Comparison of ENCODE assay signal across 18 mouse cellular contexts in genomic region chr5:64269669-64270068, GRCm38 (mm10).
DNase-seq lines count a peak whose midpoint lies in the region; ATAC-seq and TF ChIP-seq lines count a peak whose summit lies in the region.
"Had no signal": no experiment of that assay in that cellular context is flagged by ENCODE, and none has a peak within 500 bp of the region (broad histone marks: within the 10 kb centered on the region; RNA-seq: fewer than 3 reads in every experiment).

No protein-coding gene starts in this region.

- no peak overlapping the region for H3K4me2 ChIP-seq in forebrain, embryonic 11.5 days (ENCODE audit: low read depth, low read length, severe bottlenecking)
- no peak overlapping the region for H3K4me2 ChIP-seq in forebrain, embryonic 15.5 days (replicated peaks)
- H3K4me2 ChIP-seq in lung, embryonic 14.5 days, result no peak overlapping the region
- H3K4me2 ChIP-seq: embryonic facial prominence, embryonic 15.5 days; heart, embryonic 15.5 days; hindbrain, embryonic 14.5 days had no signal

- 17% methylated on average over 7 of the region's 7 CpGs for WGBS in forebrain, embryonic 11.5 days
- WGBS in forebrain, embryonic 15.5 days, result 17% methylated on average over 7 of the region's 7 CpGs
- 40% methylated on average over 7 of the region's 7 CpGs for WGBS in lung, embryonic 14.5 days

- H3K9me3 ChIP-seq in forebrain, embryonic 11.5 days (ENCODE audit: control insufficient read depth, low read length), result no peaks in the 10 kb centered on the region
- no peaks in the 10 kb centered on the region for H3K9me3 ChIP-seq in forebrain, embryonic 15.5 days
- no peaks in the 10 kb centered on the region for H3K9me3 ChIP-seq in lung, embryonic 14.5 days (ENCODE audit: low read depth, low read length)
- H3K9me3 ChIP-seq: embryonic facial prominence, embryonic 15.5 days; heart, embryonic 15.5 days; megakaryocyte, embryonic 14.5 days had no signal

- no peaks in the 10 kb centered on the region for H3K4me1 ChIP-seq in forebrain, embryonic 11.5 days (replicated peaks; ENCODE audit: control insufficient read depth, insufficient read depth, low read length)
- H3K4me1 ChIP-seq in forebrain, embryonic 15.5 days, result 0 out of 2 replicates have a peak, but pooled peaks cover 3% of the 10 kb centered on the region
- H3K4me1 ChIP-seq in lung, embryonic 14.5 days (ENCODE audit: insufficient read depth), result no peaks in the 10 kb centered on the region

- H3K36me3 ChIP-seq in forebrain, embryonic 11.5 days (ENCODE audit: control insufficient read depth, insufficient read depth, low read length), result no peaks in the 10 kb centered on the region
- H3K36me3 ChIP-seq in forebrain, embryonic 15.5 days, result no peaks in the 10 kb centered on the region
- H3K36me3 ChIP-seq in lung, embryonic 14.5 days (ENCODE audit: insufficient read depth), result peaks cover 38% of the 10 kb centered on the region; the same call in 1 of the 2 replicates
- H3K36me3 ChIP-seq: heart, embryonic 15.5 days had no signal

- no peak overlapping the region for H3K4me3 ChIP-seq in forebrain, embryonic 11.5 days (ENCODE audit: low read depth, low read length)
- no peak overlapping the region for H3K4me3 ChIP-seq in forebrain, embryonic 15.5 days
- H3K4me3 ChIP-seq in lung, embryonic 14.5 days (ENCODE audit: low read depth, low read length), result no peak overlapping the region
- H3K4me3 ChIP-seq: embryonic facial prominence, embryonic 15.5 days; heart, embryonic 15.5 days; megakaryocyte, embryonic 14.5 days had no signal

- no peak overlapping the region for H3K27ac ChIP-seq in forebrain, embryonic 11.5 days (ENCODE audit: low read depth, low read length)
- no peak overlapping the region for H3K27ac ChIP-seq in forebrain, embryonic 15.5 days (replicated peaks)
- H3K27ac ChIP-seq in lung, embryonic 14.5 days (ENCODE audit: low read depth), result peak overlapping the region; percentile 77
- H3K27ac ChIP-seq: embryonic facial prominence, embryonic 15.5 days; heart, embryonic 15.5 days; hindbrain, embryonic 14.5 days; liver, embryonic 14.5 days had no signal

- in situ Hi-C loops in Patski (cut with MboI; ENCODE audit: low pct_unique_long_range_greater_than_20kb), result loop anchor here (5.0 kb wide), 3 partner anchors 62 to 362 kb away; no protein-coding TSS in a partner anchor

- no peaks in the 10 kb centered on the region for H3K27me3 ChIP-seq in forebrain, embryonic 11.5 days (ENCODE audit: control insufficient read depth, insufficient read depth, low read length)
- H3K27me3 ChIP-seq in forebrain, embryonic 15.5 days, result no peaks in the 10 kb centered on the region
- no peaks in the 10 kb centered on the region for H3K27me3 ChIP-seq in lung, embryonic 14.5 days (ENCODE audit: insufficient read depth, low read length)
- H3K27me3 ChIP-seq in Patski, result no peaks in the 10 kb centered on the region
- H3K27me3 ChIP-seq: embryonic facial prominence, embryonic 15.5 days; heart, embryonic 15.5 days; megakaryocyte, embryonic 14.5 days had no signal

- CTCF ChIA-PET in Patski (lab: Charles Lee), result interaction anchor here (0.7 to 2.6 kb wide), 7 partner anchors 11 to 158 kb away, joined by 3 to 7 read pairs (median 3); no protein-coding TSS in a partner anchor

- DNase-seq in forebrain, embryonic 11.5 days (ENCODE audit: low spot score), result peak; percentile 33
- DNase-seq in lung, embryonic 14.5 days, result no peak
- DNase-seq in lung, postnatal 14 days, result no peak
- DNase-seq in Patski (ENCODE audit: low read depth, low spot score), result no peak
- peak; percentile 7 for DNase-seq in forelimb bud, embryonic 11.5 days (ENCODE audit: low read depth, low spot score)
- no peak for DNase-seq in cerebellum, adult 8-10 months
- no peak for DNase-seq in adrenal gland, adult 18-20 months (ENCODE audit: low spot score in 2 of 2)
- DNase-seq: adrenal gland, postnatal 10 days; cerebellum, postnatal 10 days; heart, adult 11 months; kidney, adult 9 months; layer of hippocampus, adult 9-11 months had no signal

- no peak for ATAC-seq in forebrain, embryonic 11.5 days (replicated peaks; ENCODE audit: low FRiP score)
- ATAC-seq in forebrain, embryonic 15.5 days (replicated peaks), result no peak
- ATAC-seq in lung, embryonic 14.5 days (ENCODE audit: insufficient read depth), result peak; percentile 38; the same call in 1 of the 2 replicates
- peak; percentile 57 for ATAC-seq in Patski

- POLR2A ChIA-PET in Patski (lab: Charles Lee), result no interaction called here

- no peak overlapping the region for H3K9ac ChIP-seq in forebrain, embryonic 11.5 days (ENCODE audit: low read length)
- H3K9ac ChIP-seq in forebrain, embryonic 15.5 days (replicated peaks), result no peak overlapping the region
- H3K9ac ChIP-seq in lung, embryonic 14.5 days, result no peak overlapping the region
- H3K9ac ChIP-seq: embryonic facial prominence, embryonic 15.5 days; heart, embryonic 15.5 days; hindbrain, embryonic 14.5 days; liver, embryonic 14.5 days had no signal

- no peak for TF ChIP-seq CTCF in lung, embryonic 14.5 days (IDR thresholded peaks at IDR 0.05; ENCODE audit: low read depth)
- no peak for TF ChIP-seq CTCF in Patski (IDR thresholded peaks at IDR 0.05)

Comparison
In these comparisons a context has a peak if more than half of its experiments do, and no peak if none do; other contexts are left out.
1. ATAC-seq: peak in lung, embryonic 14.5 days (single experiment) and Patski (single experiment); none in forebrain, embryonic 11.5 days (single experiment) and forebrain, embryonic 15.5 days (single experiment).
2. DNase-seq: peak in forebrain, embryonic 11.5 days (single experiment) and forelimb bud, embryonic 11.5 days (single experiment); none in lung, embryonic 14.5 days (single experiment), lung, postnatal 14 days (single experiment), Patski (single experiment), cerebellum, adult 8-10 months (single experiment) and adrenal gland, adult 18-20 months (0 of 2).